Mouse (Mus musculus) heart, postnatal 14 days (tissue): ENCODE results near the gene Prmt2. TPM values are rescaled to one million over a fixed set of nuclear protein-coding genes. Genes with fewer than 3 reads are reported as not detected.
A peak's percentile ranks its signal among the peaks of the same experiment; 100 is the strongest.

Experiments
- DNase-seq, 2 experiments: peaks; one replicate each; pipeline ENCODE4 v3.0.0; 2021 to 2022
- intact Hi-C: fragments of 180-260 bp; cut with DNase I; formaldehyde crosslinking; loops from one replicate; pipeline ENCODE4 v1.15.1; 2025
- total RNA-seq, 2 experiments: library from RNA; stranded (reverse); gene quantifications; 2 replicates each; pipeline ENCODE4 v1.2.3; 2021

Gene Prmt2
- total RNA-seq, 2 experiments from 2014 or later = 13.4 to 13.8 TPM

GRCm38 (mm10) chr10:76239401-76239800 lies 1.7 kb upstream of the Prmt2 start:
- intact Hi-C loops = loop anchor here (2.0 kb wide), 1 partner anchor 15 kb away; no protein-coding TSS in a partner anchor
- no peak for DNase-seq

GRCm38 (mm10) chr10:76229627-76230026 lies 8.0 kb downstream of the Prmt2 start:
- no peak for DNase-seq
- intact Hi-C loops = no loop called here

DNA sequence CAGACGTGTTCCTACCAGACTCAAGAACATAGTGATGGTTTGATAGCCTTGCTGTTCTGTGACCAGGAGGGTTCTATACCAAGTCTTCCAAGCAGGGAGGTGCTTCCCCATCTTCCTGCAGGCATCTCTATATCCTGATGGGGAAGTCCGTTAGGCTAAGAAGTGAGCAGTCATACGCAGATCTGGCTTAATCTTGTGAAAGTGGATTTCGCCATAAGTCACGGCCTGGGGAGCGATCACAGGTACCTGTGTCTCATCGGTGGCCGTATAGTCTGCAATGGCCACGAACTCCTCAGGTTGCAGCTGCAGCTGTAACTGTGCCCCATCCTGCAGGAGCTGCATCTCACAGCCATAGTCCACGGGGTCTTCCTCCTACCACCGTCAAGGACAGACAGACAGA lies 11.7 kb downstream of the Prmt2 start:
- intact Hi-C loops = no loop called here
- no peak for DNase-seq

DNA sequence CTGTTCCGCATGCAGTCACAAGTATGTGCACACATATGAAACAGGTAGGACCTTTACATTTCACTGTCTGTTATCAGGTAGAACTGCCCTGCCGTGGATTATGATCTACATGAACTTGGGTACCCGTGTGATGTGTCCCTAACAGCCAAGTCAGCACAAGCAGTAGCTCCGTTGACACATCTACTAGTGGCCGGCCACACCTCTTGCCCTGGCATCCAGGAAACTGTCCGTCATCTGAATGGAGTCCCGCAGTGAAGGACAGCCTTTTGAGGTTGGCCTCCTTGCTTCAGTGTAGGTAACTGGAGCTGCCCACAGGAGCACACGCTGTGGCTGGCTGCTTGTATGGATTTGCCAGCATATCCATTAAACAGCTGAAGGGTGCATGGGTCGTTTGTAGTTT lies 19.4 kb downstream of the Prmt2 start:
- intact Hi-C loops = no loop called here
- no peak for DNase-seq

DNA sequence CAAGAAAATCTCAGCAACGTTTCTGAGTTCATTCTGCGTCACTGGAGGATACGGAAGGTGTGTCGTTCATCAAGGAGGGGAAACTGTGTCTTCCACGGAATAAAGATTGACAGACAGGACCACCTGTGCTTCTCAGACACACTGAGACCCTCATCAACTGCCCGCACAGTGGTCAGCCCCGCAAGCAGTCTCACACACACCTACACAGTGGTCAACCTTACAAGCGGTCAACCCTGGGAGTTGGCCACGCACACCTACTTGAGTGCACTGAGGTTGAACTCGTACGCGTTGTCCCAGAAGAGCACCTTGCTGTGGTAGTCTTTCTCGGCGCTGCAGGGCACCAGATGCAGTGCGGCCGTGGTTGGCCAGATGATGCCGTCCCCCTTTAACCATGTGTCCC lies 20.6 kb downstream of the Prmt2 start:
- intact Hi-C loops = no loop called here
- DNase-seq = no peak

DNA sequence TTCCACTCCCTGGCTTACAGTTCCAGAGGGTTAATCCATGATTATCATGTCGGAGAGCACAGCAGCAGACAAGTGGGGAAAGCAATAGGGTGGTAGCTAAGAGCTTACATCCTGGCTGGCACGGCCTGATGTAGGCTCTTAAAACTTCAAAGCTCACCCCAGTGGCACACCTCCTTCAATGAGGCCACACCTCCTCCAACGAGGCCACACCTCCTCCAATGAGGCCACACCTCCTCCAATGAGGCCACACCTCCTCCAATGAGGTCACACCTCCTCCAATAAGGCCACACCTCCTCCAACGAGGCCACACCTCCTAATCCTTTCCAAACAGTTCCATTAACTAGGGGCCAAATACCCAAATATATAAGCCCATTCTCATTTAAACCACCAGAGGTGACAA lies 23.5 kb downstream of the Prmt2 start:
- intact Hi-C loops = no loop called here
- DNase-seq = no peak

DNA sequence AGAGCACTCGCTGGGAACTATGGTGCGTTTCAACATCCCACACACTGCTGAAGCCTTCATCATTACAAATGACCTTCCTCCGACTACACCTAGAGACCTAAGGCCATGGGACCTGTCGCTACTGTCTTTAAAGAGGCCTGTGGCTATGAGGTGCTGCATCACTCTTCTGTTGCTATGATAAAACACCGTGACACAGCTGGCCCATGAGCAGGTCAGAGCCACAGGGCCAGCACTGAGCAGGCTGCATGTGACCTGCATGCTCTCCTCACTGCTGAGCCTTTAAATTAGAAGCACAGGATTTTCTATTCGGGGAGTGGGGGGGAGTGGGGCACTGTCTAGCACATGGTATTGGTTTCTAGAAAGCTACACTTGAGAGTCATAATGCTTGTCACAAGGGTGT lies 25.5 kb downstream of the Prmt2 start:
- intact Hi-C loops = no loop called here

DNA sequence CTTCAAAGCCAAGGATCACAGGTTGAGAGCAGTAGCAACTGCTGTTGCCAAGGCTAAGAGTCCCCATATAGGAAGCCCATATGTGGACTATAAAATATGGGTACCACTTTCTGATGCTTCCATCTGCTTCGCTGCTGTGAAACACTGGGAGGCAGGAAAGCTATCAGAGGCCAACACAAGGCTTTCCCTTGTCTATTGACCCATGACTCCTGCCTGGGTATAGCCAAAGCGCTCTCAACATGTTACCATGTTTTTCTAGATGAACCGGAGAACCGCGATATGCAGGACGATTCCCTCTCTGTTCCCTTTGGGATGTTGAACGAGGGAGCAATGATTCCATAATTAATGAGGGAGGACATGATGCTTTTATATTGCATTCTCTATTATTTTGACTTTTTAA lies 26.9 kb downstream of the Prmt2 start:
- intact Hi-C loops = no loop called here
- DNase-seq = no peak

More for the DNA sequence above, 25.5 kb downstream of the Prmt2 start:
- no peak for DNase-seq

DNA sequence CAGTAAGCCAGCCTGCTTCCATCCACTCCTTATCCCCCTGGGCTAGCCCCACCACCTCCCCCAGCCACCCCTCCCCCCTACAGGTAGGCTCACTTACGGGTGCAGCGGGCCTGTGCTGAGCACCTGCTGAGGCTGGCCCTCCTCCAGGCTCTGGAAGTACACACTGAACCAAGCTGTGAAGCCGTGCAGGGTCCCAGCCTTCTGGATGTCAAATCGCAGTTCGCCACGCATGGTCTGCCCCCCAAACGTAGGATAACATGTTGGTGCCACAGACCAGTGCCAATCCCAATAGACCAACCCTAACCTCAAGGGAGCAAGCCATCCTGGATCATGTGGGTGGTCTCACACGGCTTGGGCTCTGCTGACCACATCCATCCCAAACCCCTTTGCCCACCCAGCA lies 28.4 kb downstream of the Prmt2 start:
- DNase-seq = no peak
- intact Hi-C loops = loop anchor here (10.0 kb wide), 2 partner anchors 234 to 1456 kb away; no protein-coding TSS in a partner anchor

DNA sequence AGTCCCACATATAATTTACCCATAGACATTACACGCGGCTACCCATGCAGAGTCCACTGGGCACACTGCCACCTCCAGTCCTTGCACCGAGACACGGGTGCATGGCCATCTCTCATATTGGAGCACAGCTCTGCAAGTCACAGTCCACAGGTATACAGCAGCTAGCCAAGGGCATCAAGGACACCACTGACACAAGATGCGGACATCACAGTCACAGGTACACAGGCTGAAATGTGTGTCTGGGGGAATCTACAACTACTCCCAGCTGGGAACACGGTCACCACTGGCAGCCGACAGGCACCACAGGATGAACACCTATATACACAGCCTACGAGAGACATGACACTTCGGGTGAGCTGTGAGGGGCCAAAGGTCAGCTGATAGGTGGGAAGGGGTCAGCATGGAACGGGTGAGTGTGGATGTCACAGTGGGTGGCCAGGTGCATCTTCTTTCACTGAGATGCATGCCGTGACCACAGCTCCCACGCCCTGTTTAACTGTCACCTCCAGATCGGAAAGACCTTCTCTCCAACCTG lies 30.3 kb downstream of the Prmt2 start:
- no peak for DNase-seq
- intact Hi-C loops = loop anchor here (10.0 kb wide), 2 partner anchors 233 to 1457 kb away; no protein-coding TSS in a partner anchor

GRCm38 (mm10) chr10:76203798-76204283 lies 33.8 kb downstream of the Prmt2 start:
- intact Hi-C loops = loop anchor here (10.0 kb wide), 2 partner anchors 229 to 1461 kb away; no protein-coding TSS in a partner anchor
- DNase-seq = peak in 1 of 2 experiments; percentile 36

DNA sequence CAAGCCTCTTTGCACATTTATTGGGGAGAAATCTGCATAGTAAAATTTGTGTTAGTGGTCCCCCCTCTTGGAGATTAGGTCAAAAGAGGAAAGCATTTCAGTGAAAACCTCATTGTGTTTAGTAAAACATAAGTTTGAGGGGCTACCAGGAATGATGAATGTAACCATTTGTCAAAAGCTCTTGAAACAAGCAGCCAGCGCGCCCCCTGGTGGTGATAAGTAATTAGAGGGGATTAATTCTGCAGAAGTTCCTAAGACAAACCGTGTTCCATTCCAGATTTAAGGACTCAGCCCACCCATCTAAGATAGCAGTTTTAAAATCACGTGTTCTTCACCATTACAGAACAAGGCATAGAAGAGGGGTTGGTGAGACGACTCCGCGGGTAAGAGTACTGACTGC lies 35.7 kb downstream of the Prmt2 start:
- peak; percentile 65 to 79 for DNase-seq
- intact Hi-C loops = loop anchor here (10.0 kb wide), 2 partner anchors 227 to 1463 kb away; no protein-coding TSS in a partner anchor

DNA sequence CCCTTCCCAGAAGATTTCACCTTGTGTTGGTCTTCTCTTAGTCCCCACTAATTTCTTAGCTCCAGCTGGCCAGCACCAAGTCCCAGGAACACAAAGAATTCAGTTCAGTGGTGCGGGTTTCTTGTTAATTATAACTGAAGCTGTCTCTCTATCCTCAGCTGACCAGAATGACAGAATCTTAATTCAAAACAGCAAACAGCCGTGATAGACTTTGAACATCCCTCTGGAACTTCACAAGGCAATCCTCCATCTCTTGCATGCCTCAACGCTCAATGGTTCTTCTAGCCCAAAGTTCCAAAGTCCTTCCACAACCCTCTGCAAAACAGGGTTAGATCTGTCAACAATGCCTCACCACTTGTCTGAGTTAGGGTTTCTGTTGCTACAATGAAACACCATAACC lies 36.2 kb downstream of the Prmt2 start:
- intact Hi-C loops = loop anchor here (10.0 kb wide), 2 partner anchors 227 to 1463 kb away; no protein-coding TSS in a partner anchor
- no peak for DNase-seq

GRCm38 (mm10) chr10:76188010-76188409 lies 49.7 kb downstream of the Prmt2 start:
- intact Hi-C loops = no loop called here
- no peak for DNase-seq

GRCm38 (mm10) chr10:76185216-76185615 lies 52.4 kb downstream of the Prmt2 start:
- no peak for DNase-seq
- intact Hi-C loops = no loop called here

DNA sequence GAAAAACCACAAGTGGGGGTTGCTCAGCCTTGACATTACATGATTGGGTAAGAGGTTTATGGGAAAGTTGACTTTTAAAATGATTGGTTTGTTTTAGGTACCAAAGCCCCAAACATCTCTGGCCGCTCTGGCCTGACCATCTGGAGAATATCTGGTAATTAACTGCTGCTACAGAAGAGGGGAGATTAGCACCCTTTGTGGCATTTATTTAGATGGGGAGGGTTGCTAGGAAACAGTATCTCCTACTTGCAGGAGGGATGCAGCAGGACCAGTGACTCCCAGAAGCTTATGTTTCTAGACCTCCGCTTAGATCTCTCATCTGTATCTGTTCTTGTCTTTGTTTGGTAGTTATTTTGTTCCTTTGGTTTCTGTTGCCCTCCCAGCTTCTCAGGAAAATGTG lies 62.8 kb downstream of the Prmt2 start:
- intact Hi-C loops = no loop called here
- DNase-seq = no peak

DNA sequence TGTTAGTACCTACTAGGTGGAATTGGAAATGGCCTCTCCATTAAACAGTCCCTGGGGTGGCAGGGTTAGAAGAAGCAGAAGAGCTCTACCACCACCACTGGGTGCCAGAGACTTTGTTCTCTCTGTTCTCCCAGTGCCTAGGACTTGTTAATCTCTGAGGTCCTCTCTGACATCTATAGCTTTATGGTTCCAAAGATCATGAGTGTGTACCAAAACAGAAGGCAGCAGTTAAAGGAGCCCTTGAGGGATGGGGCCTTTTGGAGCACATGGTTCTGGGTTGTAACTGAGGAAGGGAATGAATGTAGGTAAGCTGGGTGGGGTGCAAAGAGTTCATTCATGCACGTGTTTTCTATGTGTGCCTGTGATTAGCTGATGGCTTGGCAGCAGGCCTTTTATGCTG lies 79.7 kb downstream of the Prmt2 start:
- intact Hi-C loops = no loop called here
- no peak for DNase-seq

DNA sequence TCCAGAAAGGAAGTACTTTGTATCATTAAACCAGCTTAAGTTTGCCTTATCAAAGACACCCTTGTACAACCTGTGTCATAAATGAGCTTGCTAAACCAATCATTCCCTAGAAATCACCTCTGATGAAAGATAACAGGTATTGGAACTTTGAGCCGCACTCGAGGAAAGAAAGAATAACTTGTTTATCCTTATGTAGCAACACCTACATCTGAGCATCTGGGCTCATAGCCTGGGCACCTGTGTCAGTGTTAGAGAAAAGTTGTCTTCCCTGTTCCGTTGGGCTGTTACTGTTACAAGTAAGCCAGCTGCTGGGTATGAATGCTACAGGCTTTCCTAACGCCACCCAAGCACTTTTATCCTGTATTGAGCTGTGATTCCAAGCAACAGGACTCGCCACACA lies 80.1 kb downstream of the Prmt2 start:
- intact Hi-C loops = no loop called here
- DNase-seq = no peak
